Mouse (Mus musculus): ENCODE data around the gene Syngr1.

The Syngr1 gene

DNA sequence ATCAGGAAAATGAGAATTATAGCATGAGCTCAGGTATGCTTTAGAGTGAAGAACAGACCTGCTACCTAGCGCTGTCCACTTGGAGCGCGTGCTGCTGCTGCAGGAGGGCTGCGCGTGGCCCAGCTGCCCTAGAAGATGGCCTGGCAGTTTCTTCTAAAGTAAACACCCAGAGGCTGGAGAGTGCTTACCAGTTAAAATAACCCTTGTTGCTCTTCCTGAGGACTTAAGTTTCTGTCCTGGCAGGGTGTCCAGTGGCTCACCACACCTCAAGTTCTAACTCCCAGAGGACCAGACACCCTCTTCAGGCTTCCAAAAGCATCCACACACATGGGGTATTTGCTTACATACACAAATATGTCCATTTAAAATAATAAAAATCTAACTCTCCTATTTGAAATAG lies 54.3 kb downstream of the Syngr1 start:
- no peak for DNase-seq (ENCODE audit: low spot score in 2 of 2)

DNA sequence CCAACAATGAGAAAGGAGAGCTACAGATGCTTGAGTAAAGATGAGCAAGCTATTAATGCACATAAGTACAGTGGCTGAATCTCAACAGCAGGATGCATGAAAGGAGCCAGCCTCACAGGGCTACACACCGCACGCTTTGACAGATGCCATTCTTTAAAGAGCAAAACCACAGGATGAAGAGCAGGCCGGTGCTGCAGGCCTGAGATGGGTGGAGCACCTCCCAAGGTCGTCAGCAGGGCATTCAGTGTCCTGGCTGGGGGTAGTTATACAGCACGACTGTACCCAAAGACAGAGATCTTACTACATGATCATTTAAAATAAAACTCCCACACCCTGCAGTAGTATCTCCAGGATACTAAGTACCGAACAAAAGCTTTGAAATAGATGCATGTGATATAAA lies 55.0 kb downstream of the Syngr1 start:
- no peak for DNase-seq (ENCODE audit: low spot score in 2 of 2)

DNA sequence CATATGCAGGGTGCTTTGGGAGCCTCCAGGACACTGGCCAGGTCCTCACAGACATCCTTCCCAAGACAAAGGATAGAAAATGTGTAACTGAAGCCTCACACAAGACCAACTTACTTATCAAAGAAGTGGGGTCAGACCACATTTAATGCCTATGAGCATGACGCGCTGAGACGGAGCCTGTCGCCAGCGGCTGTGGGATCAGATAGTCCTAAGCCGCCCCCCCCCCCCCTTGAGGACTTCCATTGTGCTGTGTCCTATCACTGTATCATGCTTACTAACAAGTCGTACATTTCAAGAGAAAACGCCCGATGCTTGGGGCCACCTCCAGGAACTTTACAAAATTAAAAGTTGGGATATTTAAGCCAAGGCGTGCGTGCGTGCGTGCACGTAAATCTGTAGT lies 56.0 kb downstream of the Syngr1 start:
- no peak for DNase-seq (ENCODE audit: low spot score in 2 of 2)

DNA sequence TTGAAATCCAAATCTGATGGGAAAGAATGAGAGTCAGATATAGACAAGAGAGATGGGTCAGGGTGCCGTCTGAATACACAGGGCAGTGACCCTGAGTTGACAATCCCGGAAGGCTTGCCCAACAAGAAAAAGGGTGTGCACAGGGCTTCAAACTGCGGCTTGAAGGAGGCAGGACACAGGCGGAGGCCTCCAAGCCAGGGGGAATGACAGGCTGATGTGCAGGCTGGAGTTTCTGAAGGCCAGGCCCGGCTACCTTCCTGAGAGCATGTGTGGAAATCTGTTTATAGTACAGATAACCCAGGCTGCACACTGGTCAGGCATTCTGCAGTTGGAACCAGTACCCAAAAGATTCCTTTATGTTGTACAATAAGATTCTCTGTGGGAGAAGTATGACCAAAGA lies 56.4 kb downstream of the Syngr1 start:
- DNase-seq (ENCODE audit: low spot score in 2 of 2): no peak

DNA sequence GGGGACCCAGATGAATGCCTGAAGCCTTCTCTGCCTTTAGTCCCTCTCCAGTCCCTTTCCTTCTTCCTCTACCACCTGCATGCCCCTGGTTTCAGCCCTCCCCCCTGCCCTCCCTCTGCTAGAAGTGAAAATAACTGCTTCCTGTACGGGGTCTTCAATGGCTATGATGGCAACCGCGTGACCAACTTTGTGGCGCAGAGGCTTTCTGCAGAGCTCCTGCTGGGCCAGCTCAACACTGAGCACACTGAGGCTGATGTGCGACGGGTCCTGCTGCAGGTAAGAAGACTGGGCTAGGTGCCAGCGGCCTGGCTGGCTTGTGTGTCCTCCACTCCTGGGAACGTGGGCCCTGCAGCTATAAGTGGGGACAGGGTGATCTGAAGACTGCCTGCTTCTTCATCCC lies 57.4 kb downstream of the Syngr1 start:
- DNase-seq (ENCODE audit: low spot score in 2 of 2): no peak

DNA sequence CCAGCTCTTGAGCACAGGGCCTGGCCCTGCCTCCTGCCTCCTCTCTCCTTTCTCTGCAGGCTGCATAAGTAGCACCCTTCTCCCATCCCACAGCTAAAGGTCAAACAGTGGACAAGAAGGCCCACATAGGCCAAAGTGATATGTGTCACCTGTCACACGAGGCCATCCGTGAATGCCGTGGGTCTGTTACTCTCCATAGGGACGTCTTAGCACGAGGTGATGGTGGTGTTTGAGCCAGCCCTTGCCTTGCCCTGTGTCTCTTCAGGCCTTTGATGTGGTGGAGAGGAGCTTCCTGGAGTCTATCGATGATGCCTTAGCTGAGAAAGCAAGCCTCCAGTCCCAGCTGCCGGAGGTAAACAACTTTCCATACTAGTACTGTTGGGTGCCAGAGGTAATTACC lies 58.4 kb downstream of the Syngr1 start:
- no peak for DNase-seq (ENCODE audit: low spot score in 2 of 2)

DNA sequence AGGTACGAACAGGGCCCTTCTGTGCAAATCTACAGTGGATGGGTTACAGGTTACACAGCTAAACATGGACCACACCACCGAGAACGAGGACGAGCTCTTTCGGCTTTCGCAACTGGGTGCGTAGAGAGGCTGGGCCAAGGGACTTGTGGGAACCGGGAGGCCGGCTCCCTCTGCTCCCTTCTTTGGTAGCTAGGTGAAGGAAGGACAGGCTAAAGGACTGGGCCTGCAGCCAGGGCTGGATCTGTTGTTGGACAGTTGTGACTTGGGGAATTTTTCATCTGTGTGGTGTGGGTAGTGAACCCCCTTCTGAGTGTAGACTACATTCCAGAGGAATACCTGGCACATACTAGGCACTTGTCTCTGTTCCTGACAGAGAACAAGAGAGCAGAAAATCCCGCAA lies 61.5 kb downstream of the Syngr1 start:
- no peak for DNase-seq (ENCODE audit: low spot score in 2 of 2)

DNA sequence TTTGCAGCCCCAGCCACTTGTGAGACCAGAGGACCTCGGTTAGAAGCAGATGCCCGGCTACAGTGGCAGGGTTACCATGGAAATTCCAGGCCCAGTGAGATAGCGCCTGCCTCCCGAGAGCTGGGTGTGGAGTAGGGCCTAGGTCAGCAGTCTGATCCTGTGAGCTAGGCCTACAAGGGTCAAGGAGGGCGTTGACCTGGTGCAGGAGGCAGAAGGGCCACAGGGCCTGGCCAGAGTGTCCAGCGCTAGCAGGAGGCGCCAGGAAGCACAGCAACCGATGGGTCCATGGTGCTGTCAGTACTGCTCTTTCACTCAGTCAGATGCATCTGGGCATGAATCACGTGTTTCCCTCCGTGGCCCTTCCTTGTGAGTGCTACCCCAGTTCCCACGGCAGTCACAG lies 62.6 kb downstream of the Syngr1 start:
- DNase-seq (ENCODE audit: low spot score in 2 of 2): no peak

DNA sequence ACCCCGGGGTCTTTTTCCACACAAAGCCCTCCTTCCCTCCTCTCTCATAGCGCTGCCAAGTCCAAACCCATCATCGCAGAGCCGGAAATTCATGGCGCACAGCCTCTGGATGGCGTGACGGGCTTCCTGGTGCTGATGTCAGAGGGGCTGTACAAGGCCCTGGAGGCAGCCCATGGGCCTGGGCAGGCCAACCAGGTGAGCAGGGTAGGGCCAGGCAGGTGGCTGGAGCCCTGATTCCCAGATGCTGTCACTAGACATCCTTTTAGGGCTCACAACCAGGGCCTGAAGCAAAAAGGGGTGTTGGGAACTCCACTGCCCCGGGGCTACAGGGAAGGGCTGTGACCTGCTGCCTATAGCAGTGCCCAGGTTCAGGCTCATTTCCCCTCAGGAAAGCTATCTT lies 64.6 kb downstream of the Syngr1 start:
- no peak for DNase-seq (ENCODE audit: low spot score in 2 of 2)

DNA sequence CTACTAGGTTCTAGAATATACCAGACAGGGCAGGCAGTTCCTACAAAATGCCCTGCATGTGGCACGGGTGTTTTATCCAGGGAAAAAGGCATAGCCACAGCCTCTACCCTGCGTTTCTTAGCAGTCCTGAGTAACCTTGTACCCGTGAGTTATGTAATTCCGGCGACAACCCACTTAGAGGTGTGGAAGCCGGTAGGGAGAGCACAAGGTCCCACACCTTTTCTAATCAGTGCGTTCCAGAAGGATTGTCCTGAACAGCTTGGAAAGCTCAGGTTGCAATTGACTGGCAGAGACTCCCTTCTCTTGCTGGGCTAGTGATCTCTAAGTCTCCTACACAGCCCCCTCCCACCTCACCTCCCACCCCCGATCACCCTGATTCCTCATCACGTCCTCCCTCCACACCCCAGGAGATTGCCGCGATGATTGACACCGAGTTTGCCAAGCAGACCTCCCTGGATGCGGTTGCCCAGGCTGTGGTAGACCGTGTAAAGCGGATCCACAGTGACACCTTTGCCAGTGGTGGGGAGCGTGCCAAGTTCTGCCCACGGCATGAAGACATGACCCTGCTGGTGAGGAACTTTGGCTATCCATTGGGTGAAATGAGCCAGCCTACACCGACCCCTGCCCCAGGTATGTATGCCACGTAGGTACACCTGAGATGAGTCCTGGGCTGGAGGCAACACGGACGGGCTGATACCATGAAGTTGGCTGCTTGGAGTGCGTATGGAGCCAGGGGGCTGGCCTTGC lies 66.2 kb downstream of the Syngr1 start:
- no peak for DNase-seq (ENCODE audit: low spot score in 2 of 2)

DNA sequence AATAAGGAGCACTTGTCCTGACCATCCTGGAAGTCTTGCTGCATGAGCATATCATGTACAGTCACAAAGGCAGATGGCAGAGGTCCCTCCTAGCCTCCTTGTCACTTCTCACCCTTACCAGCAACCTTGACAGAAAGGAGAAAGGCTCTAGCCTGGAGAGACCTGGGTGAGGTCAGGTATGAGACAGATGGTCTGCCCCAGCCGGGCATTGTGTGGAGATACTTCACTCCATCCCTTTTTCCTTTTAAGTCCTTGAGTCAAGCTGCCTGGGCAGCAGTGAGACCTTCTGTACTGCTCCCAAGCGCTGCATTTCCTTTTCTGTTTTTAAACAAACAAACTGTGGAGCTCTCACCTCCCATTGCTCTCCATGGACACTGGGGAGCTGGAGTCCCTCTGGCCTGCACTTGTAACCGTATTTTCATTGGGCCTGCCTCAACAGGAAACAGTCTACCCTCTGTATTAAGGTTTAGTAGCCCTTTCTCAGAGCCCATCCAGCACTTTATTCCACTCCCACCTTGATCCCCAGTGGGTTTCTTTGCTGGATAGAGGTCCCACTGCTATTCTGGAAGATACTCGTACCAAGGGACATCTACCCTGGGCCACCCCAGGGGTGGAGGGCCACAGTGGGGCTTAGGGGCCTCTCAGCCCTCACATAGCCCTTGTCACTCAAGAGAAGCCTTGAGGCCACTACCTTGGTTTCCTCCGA lies 67.0 kb downstream of the Syngr1 start:
- no peak for DNase-seq (ENCODE audit: low spot score in 2 of 2)

DNA sequence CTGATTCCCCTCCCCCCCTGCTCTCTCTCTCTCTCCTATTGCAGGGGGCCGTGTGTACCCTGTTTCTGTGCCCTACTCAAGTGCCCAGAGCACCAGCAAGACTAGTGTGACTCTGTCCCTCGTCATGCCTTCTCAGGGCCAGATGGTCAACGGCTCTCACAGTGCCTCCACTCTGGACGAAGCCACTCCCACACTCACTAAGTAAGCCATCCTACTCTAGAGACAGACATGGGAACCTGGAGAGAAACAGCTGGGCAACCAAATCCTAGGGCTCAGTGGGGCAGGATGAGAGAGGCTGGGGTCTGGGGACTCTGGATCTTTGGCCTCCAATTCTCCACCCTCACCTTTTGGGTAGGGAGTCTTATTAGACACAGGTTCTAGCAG lies 67.6 kb downstream of the Syngr1 start:
- DNase-seq (ENCODE audit: low spot score in 2 of 2): no peak

DNA sequence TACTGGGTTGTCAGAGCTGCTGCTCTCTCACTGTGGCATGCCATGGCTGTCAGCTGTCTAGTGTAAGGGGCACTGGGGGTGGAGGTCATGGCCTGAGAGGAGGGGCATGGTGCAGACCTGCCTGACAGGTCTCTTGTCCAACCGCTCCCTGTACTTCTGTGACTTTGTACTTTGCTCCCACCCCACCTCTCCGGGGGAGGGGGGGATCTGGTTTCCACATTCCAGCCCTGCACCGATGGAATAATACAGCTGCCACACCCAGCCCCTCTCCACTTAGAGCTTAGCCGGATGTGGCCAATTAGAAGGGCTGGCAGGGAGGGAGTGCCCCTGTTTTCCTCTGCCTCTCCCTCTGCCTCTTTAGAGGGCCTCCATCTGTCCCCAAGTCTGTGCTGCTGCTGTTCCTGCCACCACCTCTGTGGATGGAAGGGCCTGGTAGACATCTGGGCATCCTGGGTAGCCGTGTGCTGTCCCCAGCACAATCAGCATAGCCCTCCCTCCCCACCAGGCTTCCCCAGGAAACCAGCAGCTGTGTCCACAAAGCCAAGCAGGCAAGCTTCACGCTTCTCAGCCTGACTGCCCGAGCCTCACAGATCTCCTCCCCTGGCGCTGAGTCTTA lies 68.3 kb downstream of the Syngr1 start:
- no peak for DNase-seq (ENCODE audit: low spot score in 2 of 2)

DNA sequence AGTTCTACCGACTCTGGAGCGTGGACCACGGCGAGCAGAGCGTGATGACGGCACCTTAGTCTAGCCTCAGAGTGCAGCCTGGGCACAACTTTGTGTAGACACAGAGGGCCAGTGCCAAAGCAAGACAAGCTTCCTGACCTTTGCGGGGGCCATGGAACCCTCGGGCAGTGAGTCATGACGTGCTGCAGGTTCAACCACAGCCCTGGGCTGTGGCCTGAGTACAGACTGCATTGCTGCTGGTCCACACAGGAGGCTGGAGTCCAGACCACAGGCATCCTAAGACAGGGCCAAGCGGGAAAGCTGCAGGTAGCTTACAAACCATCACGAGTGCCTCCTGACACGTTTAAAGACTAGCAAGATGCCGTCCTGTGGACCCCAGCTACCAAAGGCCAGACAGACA lies 69.1 kb downstream of the Syngr1 start:
- no peak for DNase-seq (ENCODE audit: low spot score in 2 of 2)

DNA sequence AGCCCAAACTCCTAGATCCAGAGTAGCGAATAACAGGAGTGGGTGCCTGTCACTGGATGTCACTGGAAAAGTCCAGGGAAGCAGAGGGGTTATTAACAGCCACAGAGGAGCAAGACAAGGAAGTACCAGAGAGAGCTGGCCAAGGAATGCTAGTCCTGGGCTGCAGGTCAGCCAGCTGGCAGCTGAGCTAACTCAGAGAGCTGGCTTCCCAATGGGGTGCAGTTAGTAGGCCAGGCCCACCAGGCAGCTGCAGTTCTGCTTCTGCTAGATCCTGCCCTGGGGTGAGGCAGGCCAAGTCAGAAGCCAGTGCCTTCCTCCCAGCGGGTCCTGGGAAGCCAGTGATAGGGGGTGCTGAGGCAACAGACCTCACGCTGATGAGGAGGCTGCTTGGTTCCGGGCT lies 69.6 kb downstream of the Syngr1 start:
- DNase-seq (ENCODE audit: low spot score in 2 of 2): no peak

DNA sequence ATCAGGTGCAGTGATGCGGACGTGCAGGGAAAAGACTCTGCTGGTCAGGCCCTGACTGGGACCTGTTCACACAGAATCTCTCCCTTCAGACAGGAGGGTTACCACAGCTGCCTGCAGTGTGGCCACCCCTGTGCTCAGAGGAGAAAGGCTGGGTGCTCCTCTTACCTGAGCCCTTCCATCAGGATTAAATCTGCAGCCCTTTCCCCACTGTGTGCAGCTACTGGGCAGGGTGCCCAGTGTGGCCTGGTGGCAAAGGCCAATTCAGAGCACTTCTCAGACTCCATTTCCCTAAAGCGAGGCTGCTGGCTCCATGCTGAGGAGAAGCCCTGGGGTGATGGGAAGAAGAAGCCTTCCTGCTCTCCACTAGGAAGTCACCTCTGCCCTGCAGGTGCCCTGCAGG lies 70.1 kb downstream of the Syngr1 start:
- DNase-seq (ENCODE audit: low spot score in 2 of 2): no peak

DNA sequence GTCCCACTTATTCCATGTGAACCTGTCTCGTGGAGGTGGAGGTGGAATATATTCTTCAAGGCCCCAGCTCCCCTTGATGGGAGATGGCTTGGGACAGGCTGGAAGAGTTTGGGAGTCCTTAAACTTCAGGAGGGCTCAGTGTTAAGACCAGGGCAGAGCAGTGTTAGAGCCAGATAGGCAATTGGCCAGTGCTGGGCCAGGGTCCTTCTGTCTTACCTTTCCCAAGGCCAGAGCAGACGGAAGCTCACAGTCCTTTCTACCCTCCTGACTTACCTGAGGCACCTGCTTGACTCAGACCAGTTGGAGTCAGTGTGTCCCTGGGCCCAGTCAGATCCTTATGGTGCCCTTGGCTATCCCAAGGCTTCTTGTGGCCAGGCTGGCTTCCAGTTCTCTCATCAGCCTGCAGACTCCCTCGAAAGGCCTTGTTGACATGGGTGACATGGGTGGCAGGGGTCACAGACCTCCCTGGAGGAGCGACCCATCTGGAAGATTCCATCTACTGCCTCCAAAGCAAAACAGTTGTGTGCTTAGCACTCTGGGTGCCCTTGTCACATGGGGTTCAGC lies 71.3 kb downstream of the Syngr1 start:
- no peak for DNase-seq (ENCODE audit: low spot score in 2 of 2)

DNA sequence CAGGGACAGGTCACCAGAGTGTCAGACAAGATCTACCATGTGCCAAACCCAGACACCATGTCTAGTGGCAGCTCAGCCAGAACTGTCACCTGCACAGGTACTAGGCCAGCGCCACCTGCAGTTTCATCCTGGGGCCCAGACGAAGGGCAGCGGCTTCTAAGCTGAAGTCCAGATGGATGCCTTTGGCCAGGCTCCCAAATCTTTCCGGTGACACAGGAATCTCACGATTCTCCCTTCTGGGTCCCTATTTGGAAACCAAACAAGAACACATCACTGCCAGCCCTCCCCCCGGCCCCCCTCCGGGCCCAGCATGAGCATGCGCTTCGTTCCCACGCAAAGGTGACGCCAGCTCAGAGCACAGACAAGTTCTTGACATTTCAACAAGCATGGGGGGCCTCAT lies 72.1 kb downstream of the Syngr1 start:
- DNase-seq (ENCODE audit: low spot score in 2 of 2): peak; percentile 64 to 72

DNA sequence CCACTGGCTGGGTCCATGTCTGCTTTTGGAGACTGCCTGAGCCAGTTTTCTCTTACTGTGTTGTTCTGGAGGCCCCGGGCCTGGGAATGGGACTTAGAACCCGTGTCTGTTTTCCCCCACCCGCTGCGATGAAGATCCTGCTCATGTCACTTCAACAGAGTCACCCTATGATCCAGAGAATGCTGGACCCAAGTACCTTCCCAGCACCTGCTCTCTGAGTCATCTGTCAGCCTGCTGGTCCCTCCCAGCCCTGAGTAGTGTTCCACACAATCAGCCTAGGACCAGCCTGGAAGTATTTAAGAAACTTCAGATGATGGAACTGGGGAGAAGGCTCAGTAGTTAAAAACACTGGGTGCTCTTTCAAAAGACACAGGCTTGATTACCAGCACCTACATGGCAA lies 72.6 kb downstream of the Syngr1 start:
- DNase-seq (ENCODE audit: low spot score in 2 of 2): no peak

DNA sequence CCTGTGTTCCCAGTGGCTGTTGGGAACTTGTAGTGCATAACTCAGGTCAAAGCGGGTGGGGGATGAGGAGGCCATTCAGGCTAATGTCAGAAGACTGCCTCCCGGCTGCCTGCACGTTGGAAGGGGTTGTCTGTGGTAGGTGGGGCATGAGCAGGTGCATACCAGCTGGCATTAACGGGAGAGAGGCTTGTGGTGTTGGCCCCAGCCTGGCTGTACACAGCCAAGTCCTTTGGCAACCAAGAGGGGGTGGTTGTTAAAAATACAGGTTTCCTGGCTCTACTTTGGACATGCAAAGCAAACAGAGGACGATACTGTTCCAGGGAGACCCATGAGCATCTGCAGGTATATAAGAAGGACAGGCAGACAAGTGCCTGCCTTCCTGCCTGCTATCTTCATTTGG lies 74.3 kb downstream of the Syngr1 start:
- no peak for DNase-seq (ENCODE audit: low spot score in 2 of 2)

Data from right cerebral cortex, adult 2 months (tissue).